Mouse (Mus musculus): ENCODE data around the gene Arl2bp. TPM values are rescaled to one million over a fixed set of nuclear protein-coding genes. Genes with fewer than 3 reads are reported as not detected.
A peak's percentile ranks its signal among the peaks of the same experiment; 100 is the strongest.

Gene Arl2bp
- total RNA-seq, 2 experiments from 2014 or later: 16.1 to 32.5 TPM

DNA sequence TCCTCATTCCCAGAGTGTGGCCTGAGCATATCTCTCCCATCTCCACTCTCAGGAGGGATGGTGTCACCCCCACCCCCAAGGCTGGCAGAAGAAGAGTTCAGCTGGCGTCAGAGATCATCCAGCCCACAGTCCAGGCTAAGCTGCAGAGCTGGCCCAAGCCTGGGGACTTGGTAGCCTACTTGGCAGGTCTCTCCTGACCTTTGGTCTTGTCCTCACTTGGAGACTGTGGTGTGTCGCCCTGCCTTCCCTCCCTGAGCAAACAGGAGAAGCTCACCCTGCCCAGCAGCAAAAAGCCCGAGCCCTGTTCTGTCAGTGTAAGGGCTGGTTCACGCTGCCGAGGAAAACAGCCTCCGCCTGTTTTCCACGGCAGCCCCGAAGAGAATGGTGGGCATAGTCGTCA, 19.6 kb downstream of the Arl2bp start:
- no peak for ATAC-seq (replicated peaks; ENCODE audit: low FRiP score, poor library complexity, severe bottlenecking)

DNA sequence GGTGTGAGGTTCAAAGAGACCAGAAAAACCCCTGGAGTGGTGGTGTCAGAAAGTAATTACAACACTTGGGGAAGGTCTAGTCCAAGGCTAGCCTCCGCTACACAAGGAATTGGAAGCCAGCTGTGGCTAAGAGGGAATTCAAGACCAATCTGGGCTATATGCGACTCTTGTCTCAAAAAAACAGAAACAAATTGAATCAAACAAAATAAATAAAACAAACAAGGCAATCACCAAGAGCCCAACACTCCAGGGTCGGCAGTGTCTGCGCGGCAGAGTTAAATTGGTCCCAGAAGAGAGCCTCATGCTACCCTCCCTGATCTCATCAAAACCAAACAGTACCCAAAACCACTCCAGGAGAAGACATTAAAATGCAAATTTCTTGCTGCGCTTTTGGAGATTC, 28.3 kb downstream of the Arl2bp start:
- no peak for ATAC-seq (replicated peaks; ENCODE audit: low FRiP score, poor library complexity, severe bottlenecking)

DNA sequence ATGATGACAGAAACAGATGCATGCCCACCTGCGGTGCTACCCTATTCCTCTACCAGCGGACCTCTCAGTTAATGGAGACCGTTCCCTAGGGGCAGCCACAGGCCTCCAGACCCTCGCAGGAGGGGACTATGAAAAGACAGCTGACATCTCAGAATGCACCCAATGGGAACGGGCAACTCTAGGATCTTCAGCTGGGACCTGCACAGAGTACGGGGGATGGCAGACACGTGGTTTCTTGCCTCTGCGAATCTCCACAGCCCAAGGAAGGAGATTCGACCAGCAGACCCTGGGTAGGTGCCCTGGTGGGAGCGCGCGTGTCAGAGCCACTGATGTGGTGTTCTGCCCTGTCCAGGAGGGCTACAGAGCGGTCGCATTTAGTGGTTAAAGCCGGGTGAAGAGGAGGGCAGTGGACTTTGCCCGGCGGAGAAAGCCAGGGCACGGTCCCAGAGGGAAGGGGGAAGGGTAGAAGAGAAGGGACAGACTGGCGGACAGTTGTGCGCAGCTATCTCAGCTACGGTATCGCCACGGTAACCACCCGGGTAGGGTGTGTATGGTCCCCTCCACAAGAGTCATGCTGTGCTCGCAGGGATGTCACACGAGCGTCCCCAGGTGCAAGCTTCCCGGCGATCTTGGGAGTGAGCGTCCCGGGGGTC, 29.1 kb downstream of the Arl2bp start:
- 0 out of 2 replicates have a peak, but pooled peaks have one; percentile 11 for ATAC-seq (replicated peaks; ENCODE audit: low FRiP score, poor library complexity, severe bottlenecking)

DNA sequence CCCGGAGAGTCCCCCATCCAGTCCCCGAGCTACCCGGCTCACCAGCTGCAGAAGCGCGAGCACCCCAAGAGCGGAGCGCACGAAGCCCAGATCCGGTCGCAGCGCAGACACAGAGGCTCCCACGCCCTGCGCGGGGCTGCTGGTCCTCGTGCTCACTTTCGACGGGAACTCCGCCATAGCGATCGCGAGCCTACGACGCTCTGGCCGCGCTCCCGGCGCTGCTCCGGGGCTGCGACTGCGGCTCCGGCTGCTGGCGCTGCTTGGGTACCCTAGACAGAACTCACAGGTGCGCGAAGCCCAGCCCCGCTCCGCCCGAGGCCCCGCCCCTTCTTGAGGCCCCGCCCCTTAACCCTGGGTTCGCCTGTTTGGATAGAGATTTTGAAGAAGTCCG, 29.6 kb downstream of the Arl2bp start, which contains the start of gene Pllp:
Gene Pllp (minus strand): TSS at position 285 of the 391 bp plus-strand sequence.
- ATAC-seq (replicated peaks; ENCODE audit: low FRiP score, poor library complexity, severe bottlenecking): no peak

DNA sequence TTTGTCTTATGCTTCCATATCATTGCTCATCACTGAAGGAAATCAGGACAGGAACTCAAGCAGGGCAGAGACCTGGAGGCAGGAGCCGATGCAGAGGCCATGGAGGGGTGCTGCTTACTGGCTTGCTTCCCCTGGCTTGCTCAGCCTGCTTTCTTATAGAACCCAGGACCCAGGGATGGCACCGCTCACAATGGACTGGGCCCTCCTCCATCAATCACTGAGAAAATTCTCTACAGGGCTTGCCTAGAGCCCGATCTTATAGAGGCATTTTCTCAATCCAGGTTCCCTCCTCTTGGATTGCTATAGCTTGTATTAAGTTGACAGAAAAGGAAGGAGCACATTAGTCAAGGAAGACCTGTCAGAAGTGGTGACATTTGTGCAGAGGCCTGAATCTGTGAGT, 30.2 kb downstream of the Arl2bp start:
- no peak for ATAC-seq (replicated peaks; ENCODE audit: low FRiP score, poor library complexity, severe bottlenecking)

DNA sequence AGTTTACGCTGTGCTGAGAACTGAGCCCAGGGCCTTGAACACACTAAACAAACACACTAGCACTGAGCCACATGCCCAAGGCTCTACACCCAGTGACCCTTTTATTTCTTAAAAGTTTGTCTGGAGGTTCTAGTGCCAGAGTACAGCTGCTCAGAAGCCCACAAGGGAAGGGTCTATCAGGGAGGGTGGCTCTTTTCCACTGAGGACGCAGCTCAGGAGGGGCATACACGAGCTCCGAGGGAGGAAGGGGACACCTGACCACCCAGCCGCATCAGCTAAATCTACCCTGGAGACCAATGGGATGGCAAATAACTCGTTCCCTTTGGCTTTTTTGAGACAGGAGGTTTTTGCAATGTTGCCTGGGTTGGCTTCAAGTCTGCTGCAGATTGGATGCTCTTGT, 31.6 kb downstream of the Arl2bp start:
- ATAC-seq (replicated peaks; ENCODE audit: low FRiP score, poor library complexity, severe bottlenecking): no peak

DNA sequence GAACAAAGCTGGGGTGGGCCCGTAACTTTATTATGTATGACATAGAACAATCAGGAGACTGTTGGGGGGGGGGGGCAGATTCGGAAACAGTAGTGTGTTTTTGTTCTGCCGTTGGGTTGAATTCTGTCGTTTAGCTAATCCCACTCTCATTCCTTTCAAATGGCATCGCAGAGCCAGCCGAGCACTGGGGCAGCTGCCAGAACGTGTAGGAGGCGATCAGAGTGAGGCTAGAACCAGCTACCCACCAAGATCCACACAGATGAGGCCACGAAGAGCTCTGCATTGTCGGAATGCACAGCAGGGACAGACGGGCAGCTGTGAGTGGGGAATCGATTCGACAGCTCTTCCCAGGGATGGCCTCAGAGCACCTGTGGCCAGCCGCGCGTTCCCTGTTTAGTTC, 33.0 kb downstream of the Arl2bp start:
- no peak for ATAC-seq (replicated peaks; ENCODE audit: low FRiP score, poor library complexity, severe bottlenecking)

DNA sequence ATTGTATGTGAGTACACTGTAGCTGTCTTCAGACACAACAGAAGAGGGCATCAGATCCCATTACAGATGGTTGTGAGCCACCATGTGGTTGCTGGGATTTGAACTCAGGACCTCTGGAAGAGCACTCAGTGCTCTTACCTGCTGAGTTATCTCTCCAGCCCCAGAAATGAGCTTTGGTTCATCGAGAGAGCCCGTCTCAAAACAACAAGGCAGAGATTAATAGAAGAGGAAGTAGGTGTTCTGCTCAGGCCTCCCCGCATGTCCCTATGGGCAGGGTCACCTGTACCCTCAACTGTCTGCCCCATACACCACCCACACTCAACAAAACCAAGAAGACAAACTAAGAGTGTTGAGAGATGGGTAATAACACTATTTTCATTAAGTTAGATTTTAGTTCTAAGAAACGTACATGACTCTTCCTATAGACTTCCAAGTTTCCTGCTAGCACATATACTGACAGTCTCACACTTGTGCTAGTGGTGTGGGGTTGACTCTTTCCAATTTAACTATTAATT, 34.1 kb downstream of the Arl2bp start:
- no peak for ATAC-seq (replicated peaks; ENCODE audit: low FRiP score, poor library complexity, severe bottlenecking)

DNA sequence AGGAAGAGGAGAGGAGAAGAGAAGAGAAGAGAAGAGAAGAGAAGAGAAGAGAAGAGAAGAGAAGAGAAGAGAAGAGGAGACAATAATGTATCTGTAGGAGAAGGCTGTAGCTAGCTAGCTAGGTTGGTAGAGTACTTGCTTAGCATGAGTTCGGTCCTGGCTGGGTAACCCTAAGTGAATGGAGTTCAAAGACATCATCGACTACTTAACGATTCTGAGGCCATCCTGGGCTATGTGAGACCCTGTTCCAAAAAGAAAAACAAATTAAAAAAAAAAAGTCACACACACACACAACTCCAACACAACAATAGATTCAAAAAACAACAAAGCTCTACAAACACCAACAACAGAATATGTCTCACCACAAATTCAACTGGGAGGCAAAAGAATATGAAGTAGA, 35.8 kb downstream of the Arl2bp start:
- no peak for ATAC-seq (replicated peaks; ENCODE audit: low FRiP score, poor library complexity, severe bottlenecking)

DNA sequence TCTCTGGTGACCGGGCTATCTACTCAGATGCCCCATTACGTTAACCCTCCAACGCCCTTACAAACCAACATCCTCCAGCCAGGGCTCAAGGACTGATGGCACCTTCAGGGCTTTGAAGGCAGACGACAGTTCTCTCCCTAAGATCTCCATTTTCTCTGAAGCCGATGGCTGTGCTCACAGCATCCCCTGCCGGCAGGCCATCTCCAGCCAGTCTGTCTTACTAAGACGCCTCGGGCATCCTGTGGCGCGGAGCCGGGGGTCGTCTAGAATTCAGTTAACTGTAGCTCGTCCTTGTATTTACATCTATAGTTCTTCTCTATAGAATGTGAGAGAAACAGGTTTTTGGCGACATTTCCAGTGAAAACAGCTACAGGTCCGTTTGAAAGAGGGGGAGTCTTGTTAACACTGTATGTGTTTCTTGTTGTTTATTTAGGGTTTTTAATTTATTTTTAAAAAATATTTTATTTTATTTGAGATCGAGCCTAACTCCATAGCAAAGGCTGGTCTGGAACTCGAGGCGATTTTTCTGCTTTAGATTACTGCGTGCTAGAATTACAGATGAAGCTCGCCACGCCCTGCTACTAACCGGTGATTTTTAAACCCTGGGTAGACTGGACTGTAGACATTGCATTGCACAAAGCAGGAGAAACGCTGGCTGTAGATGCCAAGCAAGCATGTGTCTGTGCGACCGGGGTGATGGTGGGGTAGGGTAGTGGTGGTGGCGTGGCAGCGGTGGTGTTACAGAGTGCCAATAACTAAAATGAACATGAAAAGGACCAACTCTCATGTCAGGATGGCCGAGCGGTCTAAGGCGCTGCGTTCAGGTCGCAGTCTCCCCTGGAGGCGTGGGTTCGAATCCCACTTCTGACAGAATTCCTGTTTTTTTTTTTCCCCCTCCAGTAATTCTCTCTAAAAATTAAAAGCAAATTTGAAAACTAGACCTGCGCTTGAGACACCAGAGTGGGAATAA, 36.7 kb downstream of the Arl2bp start:
- ATAC-seq (replicated peaks; ENCODE audit: low FRiP score, poor library complexity, severe bottlenecking): peak; percentile 69

DNA sequence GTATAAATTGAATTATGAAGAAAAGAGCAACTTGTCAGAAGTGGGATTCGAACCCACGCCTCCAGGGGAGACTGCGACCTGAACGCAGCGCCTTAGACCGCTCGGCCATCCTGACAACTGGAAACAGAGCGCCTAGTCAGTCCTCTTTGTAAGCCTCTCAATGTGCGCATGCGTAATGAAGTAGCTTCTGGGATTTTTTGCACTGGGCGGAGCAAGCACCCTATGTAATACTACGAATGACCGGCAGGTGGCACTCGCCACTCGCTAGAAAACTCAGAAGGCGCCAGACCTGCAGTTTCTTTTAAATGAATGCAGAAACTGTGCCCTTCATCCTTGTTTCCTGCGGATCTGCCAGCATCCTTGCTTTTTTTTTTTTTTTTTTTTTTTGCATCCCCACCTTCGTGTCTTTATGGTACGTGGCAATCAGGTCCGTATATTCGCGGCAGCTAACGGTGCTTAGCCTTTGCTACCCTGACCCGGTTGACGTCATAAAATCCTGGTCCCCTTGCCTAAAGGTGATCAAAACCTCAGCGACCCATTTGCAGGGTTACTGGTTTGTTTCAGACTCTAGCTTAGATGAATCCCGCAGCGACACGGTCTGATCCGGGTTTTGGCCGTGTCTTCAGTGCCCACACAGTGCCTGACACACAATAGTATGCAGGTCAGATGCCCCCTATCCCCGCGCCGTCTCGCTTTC, 37.7 kb downstream of the Arl2bp start:
- ATAC-seq (replicated peaks; ENCODE audit: low FRiP score, poor library complexity, severe bottlenecking): peak; percentile 65

DNA sequence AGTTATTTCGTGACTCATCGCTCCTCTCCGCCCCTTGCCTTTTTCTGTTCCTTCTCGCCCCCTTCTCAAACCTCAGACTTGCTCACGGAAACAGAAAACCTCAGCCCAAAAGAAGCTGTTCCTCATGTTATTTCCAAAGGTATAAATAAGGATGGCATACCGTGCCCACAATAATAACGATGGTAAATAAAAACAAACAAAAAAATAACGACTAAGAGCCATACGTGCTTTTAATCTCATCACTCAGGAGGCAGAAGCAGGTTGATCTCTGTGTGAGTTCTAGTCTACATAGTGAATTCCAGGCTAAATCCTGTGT, 38.2 kb downstream of the Arl2bp start:
- no peak for ATAC-seq (replicated peaks; ENCODE audit: low FRiP score, poor library complexity, severe bottlenecking)

DNA sequence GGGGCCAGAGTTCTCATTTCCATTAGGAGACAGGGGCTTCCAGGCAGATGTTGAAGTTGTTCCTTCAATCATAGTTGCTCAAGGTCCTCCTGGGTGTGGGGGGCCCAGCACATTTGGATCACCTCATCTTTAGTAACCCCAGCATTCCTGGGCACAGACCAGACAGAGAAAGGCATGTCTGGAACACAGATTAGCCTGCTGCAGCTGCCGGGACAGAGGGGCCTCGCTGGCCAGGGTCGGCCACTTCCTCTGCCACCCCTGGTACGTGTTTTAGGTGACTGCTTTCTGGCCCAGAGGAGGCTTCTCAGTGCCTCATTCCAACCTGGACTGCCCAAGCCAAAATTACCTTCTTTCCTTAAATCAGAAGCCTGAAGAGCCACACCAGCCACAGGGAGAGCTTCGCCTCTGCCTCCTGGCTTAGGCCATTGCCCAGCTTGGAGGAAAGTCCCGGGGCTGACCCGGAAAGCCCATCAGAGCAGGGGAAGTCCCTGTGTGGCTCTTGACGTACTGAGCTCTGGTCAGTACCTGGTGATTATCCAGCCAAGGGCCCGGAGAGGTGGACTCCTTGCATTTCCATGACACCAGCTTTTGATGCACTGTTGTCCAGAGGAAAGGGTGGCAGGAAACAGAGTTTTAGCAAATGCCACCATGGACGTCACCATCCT, 39.3 kb downstream of the Arl2bp start:
- ATAC-seq (replicated peaks; ENCODE audit: low FRiP score, poor library complexity, severe bottlenecking): no peak

DNA sequence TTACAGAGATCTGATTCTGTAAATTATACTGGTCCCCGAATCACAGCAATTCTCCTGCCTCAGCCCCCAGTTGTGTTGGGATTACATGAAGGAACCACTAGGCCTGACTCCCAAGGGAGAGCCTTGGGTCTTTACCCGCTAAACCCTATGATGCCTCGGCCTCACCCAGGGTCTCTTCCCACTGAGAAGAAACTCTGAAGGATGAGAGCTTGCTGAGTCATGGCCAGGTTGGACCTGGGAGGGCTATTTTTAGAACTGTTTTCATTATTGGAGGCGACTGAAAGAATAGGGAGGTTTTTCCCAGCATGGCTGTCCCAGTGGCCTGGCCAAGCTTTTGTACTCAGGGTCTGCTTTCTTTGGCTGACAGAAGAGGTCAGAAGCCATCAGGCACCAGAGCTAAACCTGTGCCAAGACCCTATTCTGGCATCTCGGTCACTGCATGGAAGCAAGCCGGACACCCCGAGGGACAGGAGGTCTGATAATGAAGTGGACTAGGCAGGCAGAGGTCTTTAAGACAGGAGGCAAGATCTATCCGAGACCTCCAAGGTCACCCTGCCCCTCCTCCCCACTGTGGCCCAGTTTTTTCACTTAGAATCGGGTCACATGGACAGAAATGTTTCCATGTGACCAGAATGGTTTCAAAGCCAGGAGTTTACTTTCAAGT, 40.5 kb downstream of the Arl2bp start:
- no peak for ATAC-seq (replicated peaks; ENCODE audit: low FRiP score, poor library complexity, severe bottlenecking)

DNA sequence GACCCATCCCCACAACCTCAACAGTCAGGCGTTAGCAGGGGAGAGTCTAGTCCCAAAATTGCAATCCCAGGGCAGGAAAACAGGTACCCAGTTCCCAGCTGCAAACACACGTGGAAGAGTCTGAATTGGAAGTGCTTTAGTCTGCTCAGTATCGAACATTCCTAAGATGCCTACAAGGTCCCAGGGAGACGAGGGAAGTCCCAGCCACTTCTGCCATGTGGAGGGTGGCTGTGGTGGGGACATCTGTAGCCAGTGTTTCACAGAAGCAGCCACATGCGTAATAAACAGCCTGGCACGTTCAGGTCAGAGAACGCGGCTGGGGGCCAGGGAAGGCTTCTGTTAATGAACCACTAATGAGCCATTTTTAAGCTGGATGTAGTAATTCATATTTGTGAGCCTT, 43.9 kb downstream of the Arl2bp start:
- ATAC-seq (replicated peaks; ENCODE audit: low FRiP score, poor library complexity, severe bottlenecking): no peak

DNA sequence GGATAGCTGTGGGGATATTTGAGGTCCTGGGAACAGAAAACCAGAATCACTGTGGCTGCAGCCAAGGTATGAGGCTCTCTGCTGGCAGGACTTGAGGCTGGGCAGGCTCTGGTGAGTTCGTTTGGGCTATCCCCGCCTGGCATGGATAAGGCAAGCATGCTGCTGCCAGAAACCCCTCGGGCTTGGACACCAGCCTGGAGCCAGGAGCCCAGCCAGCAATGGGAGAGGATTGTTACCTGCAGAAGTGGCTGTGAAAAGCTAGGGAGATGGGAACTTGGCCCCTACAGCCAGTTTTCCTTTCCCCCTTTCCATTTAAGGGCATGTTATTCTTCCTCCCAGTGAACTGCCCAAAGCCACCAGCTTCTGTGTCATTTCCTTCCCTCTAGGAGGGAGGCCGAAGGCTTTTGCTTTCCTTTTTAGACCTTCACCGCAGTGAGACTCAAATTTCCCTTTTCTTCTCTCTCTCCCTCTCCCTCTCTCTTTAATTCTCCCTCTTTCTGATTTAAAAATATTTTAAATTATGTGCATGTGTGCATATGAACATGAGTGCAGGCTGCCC, 44.8 kb downstream of the Arl2bp start:
- ATAC-seq (replicated peaks; ENCODE audit: low FRiP score, poor library complexity, severe bottlenecking): no peak

DNA sequence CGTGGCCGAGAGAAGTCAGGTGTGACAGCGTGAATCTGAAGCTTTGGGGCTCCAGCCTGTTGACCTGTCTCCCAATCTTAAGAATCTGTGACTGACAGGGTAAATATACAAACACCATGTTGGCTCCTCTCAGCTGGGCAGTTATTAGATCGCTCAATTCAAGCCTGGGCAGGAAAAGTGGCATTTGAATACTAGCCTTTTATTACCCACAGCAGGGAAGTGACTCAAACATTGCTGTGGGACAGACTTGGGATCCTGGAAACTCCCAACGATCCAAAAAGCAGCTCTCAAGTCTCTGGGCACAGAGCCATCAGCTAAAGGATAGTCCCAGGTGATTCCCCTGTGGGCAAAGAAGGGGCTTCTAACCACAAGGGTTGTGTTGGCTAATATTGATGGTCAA, 48.2 kb downstream of the Arl2bp start:
- no peak for ATAC-seq (replicated peaks; ENCODE audit: low FRiP score, poor library complexity, severe bottlenecking)

DNA sequence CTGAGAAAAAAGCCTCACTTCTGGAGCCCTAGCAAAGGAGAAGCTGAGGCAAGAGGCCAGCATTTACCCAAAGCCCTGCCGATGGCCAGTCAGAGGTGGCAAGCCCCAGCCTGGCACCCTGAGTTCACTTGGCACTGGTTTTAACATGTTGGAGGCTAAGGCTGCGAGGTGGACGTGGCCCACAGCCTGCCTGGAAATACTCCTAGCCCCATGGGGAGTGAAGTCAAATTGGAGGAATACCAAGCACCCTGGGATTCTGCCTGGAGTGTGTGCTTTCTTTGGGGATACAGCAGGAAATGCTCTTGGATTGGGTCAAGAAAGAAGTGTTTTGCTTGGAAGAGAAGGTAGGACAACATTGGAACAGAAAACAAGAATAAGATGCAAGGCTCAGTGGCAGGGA, 49.5 kb downstream of the Arl2bp start:
- ATAC-seq (replicated peaks; ENCODE audit: low FRiP score, poor library complexity, severe bottlenecking): no peak

DNA sequence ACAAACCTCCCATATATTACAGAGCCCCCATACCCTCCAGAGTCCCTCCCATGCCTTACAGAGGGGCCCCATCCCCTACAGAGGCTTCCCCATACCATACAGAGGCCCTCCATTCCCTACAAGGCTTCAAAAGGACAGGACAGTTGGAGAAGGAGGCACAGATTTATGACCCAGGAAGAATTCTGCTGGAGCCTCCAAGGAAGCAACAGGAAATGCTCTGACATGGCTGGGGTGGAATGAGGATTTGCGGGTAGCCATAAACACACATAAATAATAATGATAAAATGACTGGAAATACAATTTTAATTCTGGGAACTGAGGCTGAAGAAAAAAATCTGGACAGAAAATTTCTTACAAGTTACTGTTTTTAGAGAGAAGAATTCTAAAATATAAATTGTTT, 50.4 kb downstream of the Arl2bp start:
- no peak for ATAC-seq (replicated peaks; ENCODE audit: low FRiP score, poor library complexity, severe bottlenecking)

Data from erythroblast, adult 5-6 weeks (primary cell).